Mouse (Mus musculus) layer of hippocampus, adult 9-10 months (tissue): ENCODE results near the gene Lzic.
A peak's percentile ranks its signal among the peaks of the same experiment; 100 is the strongest.

ENCODE experiments used
- DNase-seq: peaks from one replicate; pipeline ENCODE4 v3.0.0; 2022; ENCODE audit warnings: low spot score

Lzic gene

GRCm38 (mm10) chr4:149477078-149477477 lies 8.0 kb upstream of the Lzic start, which contains the start of gene Tmem274:
Tmem274 (plus strand) TSS chr4:149477378.
- DNase-seq = no peak

- DNase-seq = no peak
Measured at GRCm38 (mm10) chr4:149484566-149484965, 463 bp upstream of the Lzic start.

GRCm38 (mm10) chr4:149485825-149486206 lies 787 bp downstream of the Lzic start:
- DNase-seq = no peak

GRCm38 (mm10) chr4:149487729-149488128 lies 2.7 kb downstream of the Lzic start:
- no peak for DNase-seq

GRCm38 (mm10) chr4:149489415-149490240 lies 4.6 kb downstream of the Lzic start:
- DNase-seq = no peak

GRCm38 (mm10) chr4:149491151-149491550 lies 6.1 kb downstream of the Lzic start:
- no peak for DNase-seq

GRCm38 (mm10) chr4:149496612-149497011 lies 11.6 kb downstream of the Lzic start:
- DNase-seq = no peak

- DNase-seq = no peak
Measured at GRCm38 (mm10) chr4:149498901-149499300, 13.9 kb downstream of the Lzic start.

GRCm38 (mm10) chr4:149499790-149500189 lies 14.8 kb downstream of the Lzic start:
- no peak for DNase-seq

- DNase-seq = no peak
Measured at GRCm38 (mm10) chr4:149504363-149504762, 19.3 kb downstream of the Lzic start.

GRCm38 (mm10) chr4:149504858-149505257 lies 19.8 kb downstream of the Lzic start:
- DNase-seq = no peak

- no peak for DNase-seq
Measured at GRCm38 (mm10) chr4:149505261-149505967, 20.4 kb downstream of the Lzic start.

- DNase-seq = no peak
Measured at GRCm38 (mm10) chr4:149506904-149507303, 21.9 kb downstream of the Lzic start.

- no peak for DNase-seq
Measured at GRCm38 (mm10) chr4:149511221-149511646, 26.2 kb downstream of the Lzic start.

- no peak for DNase-seq
Measured at GRCm38 (mm10) chr4:149512072-149512471, 27.0 kb downstream of the Lzic start.

- no peak for DNase-seq
Measured at GRCm38 (mm10) chr4:149515706-149516105, 30.7 kb downstream of the Lzic start.

GRCm38 (mm10) chr4:149517868-149518340 lies 32.9 kb downstream of the Lzic start, which contains the start of gene Ctnnbip1:
Ctnnbip1 (plus strand) TSS chr4:149518236.
- DNase-seq = peak; percentile 82

GRCm38 (mm10) chr4:149518351-149519220 lies 33.6 kb downstream of the Lzic start:
- DNase-seq = no peak

GRCm38 (mm10) chr4:149521258-149521657 lies 36.2 kb downstream of the Lzic start:
- DNase-seq = no peak

- no peak for DNase-seq
Measured at GRCm38 (mm10) chr4:149523961-149524360, 38.9 kb downstream of the Lzic start.

GRCm38 (mm10) chr4:149525170-149525569 lies 40.1 kb downstream of the Lzic start:
- DNase-seq = no peak

GRCm38 (mm10) chr4:149525811-149526210 lies 40.8 kb downstream of the Lzic start:
- DNase-seq = no peak
